Mouse (Mus musculus): ENCODE measurements around the gene Ddx18. TPM values are rescaled to one million over a fixed set of nuclear protein-coding genes. Genes with fewer than 3 reads are reported as not detected.

Ddx18 gene
- 41.3 and 48.4 TPM in 2 replicates for polyA plus RNA-seq (2014; fragmentation: Nextera tagmentation; extraction: Ambion mirVana)

- Histone ChIP-seq H3K27me3 (ENCODE audit: control insufficient read depth, insufficient read depth, low read length) (no peaks in the 10 kb centered on the region), H3K9ac (ENCODE audit: low read depth, low read length) (peak within 1 kb of the TSS; percentile 85), H3K27ac (ENCODE audit: low read depth, low read length) (no peak within 1 kb of the TSS), H3K4me3 (ENCODE audit: low read depth, low read length) (peak within 1 kb of the TSS; percentile 81), H3K36me3 (ENCODE audit: control insufficient read depth, insufficient read depth, low read length) (peaks cover 13% of the 10 kb centered on the region), H3K9me3 (replicated peaks; ENCODE audit: control insufficient read depth, low read length) (no peaks in the 10 kb centered on the region), H3K4me2 (peak within 1 kb of the TSS; percentile 83), H3K4me1 (ENCODE audit: control insufficient read depth, insufficient read depth, low read length) (0 out of 2 replicates have a peak, but pooled peaks cover 2% of the 10 kb centered on the region)
- peak; percentile 93 for ATAC-seq (replicated peaks; ENCODE audit: insufficient number of reproducible peaks, low FRiP score, low TSS enrichment)
- 7% methylated on average over 53 of the region's 53 CpGs for WGBS (ENCODE audit: insufficient replicate concordance)
These were observed at the start of gene Ddx18 for GRCm38 (mm10) chr1:121567521-121568489. Gene Ddx18 (minus strand): TSS chr1:121567989.

DNA sequence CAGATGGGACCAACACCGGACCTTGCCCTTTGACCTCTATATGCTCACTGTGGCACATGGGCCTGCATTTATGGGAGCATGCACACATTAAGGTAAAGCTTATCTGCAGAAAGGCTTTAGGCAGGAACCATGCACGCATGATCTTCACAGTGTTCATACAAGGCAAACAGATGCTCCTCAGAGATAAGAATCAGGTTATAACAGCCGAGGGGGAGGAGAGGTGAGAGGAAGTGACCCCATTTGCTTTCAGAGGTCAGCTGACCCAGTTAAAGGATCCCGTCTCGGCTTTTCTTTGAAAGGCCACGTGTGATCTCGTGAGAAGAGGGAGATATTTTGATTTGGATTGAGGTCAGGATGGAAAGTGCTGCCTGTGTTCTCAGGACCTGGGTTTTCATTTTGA lies 40.2 kb upstream of the Ddx18 start:
- ATAC-seq (replicated peaks; ENCODE audit: insufficient number of reproducible peaks, low FRiP score, low TSS enrichment), result no peak
- Histone ChIP-seq H3K9me3 (replicated peaks; ENCODE audit: control insufficient read depth, low read length) (no peaks in the 10 kb centered on the region), H3K4me3 (ENCODE audit: low read depth, low read length) (no peak overlapping the region), H3K9ac (ENCODE audit: low read depth, low read length) (no peak overlapping the region), H3K4me2 (no peak overlapping the region), H3K4me1 (ENCODE audit: control insufficient read depth, insufficient read depth, low read length) (no peaks in the 10 kb centered on the region), H3K27me3 (ENCODE audit: control insufficient read depth, insufficient read depth, low read length) (no peaks in the 10 kb centered on the region), H3K27ac (ENCODE audit: low read depth, low read length) (no peak overlapping the region), H3K36me3 (ENCODE audit: control insufficient read depth, insufficient read depth, low read length) (no peaks in the 10 kb centered on the region)
- WGBS (ENCODE audit: insufficient replicate concordance), result 63% methylated on average over 7 of the region's 7 CpGs

DNA sequence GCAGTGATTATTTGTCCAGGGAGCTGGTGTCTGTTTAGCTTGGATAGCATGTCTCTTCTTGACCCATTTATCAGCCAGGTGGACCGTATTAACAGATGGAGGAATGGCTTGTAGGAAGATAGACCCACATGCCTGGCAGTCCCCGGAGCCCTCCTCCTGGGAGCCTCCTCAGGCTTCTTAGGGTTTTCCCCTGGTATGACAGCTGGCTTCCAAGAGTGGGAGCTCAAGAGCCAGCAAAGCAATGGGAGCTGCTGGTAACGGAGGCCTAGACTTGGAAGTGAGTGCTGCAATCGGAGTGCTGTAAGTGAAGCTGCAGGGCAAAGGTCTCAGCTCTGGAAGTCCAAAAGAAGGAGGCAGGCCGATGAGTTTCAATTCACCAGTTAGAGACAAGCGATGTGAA lies 37.3 kb upstream of the Ddx18 start:
- no peak overlapping the region for H3K27ac ChIP-seq (ENCODE audit: low read depth, low read length)
- no peak overlapping the region for H3K9ac ChIP-seq (ENCODE audit: low read depth, low read length)
- no peaks in the 10 kb centered on the region for H3K27me3 ChIP-seq (ENCODE audit: control insufficient read depth, insufficient read depth, low read length)
- no peak for ATAC-seq (replicated peaks; ENCODE audit: insufficient number of reproducible peaks, low FRiP score, low TSS enrichment)
- H3K4me2 ChIP-seq, result no peak overlapping the region
- 54% methylated on average over 6 of the region's 6 CpGs for WGBS (ENCODE audit: insufficient replicate concordance)
- H3K9me3 ChIP-seq (replicated peaks; ENCODE audit: control insufficient read depth, low read length), result no peaks in the 10 kb centered on the region
- no peaks in the 10 kb centered on the region for H3K36me3 ChIP-seq (ENCODE audit: control insufficient read depth, insufficient read depth, low read length)
- no peaks in the 10 kb centered on the region for H3K4me1 ChIP-seq (ENCODE audit: control insufficient read depth, insufficient read depth, low read length)
- H3K4me3 ChIP-seq (ENCODE audit: low read depth, low read length), result no peak overlapping the region

DNA sequence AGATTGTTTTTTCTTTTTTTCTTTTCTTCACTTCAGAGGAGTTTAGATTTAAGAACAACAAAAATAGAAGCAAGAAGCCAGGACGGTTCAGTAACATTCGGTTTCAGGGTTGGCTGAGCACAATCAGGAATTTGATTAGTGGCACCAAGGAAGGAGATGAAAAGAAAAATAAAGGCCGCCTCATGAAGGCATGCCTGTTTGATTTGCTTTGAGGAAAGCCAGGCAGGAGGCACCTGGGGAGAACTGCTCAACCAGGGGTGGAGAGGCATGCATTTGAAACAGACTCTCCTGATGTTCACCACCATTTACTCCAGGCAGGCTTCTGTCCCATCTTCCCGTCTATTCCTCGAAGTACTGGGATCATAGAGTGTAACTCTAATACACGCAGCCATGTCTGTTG lies 34.1 kb upstream of the Ddx18 start:
- Histone ChIP-seq H3K9ac (ENCODE audit: low read depth, low read length) (no peak overlapping the region), H3K4me3 (ENCODE audit: low read depth, low read length) (no peak overlapping the region), H3K4me1 (ENCODE audit: control insufficient read depth, insufficient read depth, low read length) (no peaks in the 10 kb centered on the region), H3K9me3 (replicated peaks; ENCODE audit: control insufficient read depth, low read length) (no peaks in the 10 kb centered on the region), H3K27me3 (ENCODE audit: control insufficient read depth, insufficient read depth, low read length) (no peaks in the 10 kb centered on the region), H3K36me3 (ENCODE audit: control insufficient read depth, insufficient read depth, low read length) (no peaks in the 10 kb centered on the region), H3K4me2 (no peak overlapping the region), H3K27ac (ENCODE audit: low read depth, low read length) (no peak overlapping the region)
- 70% methylated on average over 6 of the region's 6 CpGs for WGBS (ENCODE audit: insufficient replicate concordance)
- ATAC-seq (replicated peaks; ENCODE audit: insufficient number of reproducible peaks, low FRiP score, low TSS enrichment), result no peak

DNA sequence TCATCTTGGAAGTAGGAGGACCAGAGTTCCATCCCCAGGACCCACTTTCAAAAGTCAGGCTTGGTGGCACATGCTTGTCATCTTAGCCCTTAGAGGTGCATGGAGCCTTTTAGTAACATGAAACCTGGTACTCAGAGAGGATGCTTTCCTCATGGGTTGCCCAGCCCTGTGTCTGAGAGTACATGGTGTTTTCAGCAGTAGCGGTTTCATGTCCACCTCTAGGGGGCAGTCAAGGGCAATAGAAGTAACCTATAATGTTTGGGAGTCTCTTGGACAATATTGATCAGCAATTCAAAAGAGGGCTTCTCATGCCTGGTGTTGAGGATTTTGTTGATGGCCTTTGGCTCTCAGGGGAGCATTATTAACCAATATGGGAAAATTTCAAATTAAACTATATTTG lies 33.3 kb upstream of the Ddx18 start:
- no peak overlapping the region for H3K4me3 ChIP-seq (ENCODE audit: low read depth, low read length)
- 30% methylated on average over 1 of the region's 1 CpGs for WGBS (ENCODE audit: insufficient replicate concordance)
- H3K27me3 ChIP-seq (ENCODE audit: control insufficient read depth, insufficient read depth, low read length), result no peaks in the 10 kb centered on the region
- H3K4me2 ChIP-seq, result no peak overlapping the region
- no peak for ATAC-seq (replicated peaks; ENCODE audit: insufficient number of reproducible peaks, low FRiP score, low TSS enrichment)
- H3K9me3 ChIP-seq (replicated peaks; ENCODE audit: control insufficient read depth, low read length), result no peaks in the 10 kb centered on the region
- H3K4me1 ChIP-seq (ENCODE audit: control insufficient read depth, insufficient read depth, low read length), result no peaks in the 10 kb centered on the region
- H3K36me3 ChIP-seq (ENCODE audit: control insufficient read depth, insufficient read depth, low read length), result no peaks in the 10 kb centered on the region
- no peak overlapping the region for H3K27ac ChIP-seq (ENCODE audit: low read depth, low read length)
- no peak overlapping the region for H3K9ac ChIP-seq (ENCODE audit: low read depth, low read length)

DNA sequence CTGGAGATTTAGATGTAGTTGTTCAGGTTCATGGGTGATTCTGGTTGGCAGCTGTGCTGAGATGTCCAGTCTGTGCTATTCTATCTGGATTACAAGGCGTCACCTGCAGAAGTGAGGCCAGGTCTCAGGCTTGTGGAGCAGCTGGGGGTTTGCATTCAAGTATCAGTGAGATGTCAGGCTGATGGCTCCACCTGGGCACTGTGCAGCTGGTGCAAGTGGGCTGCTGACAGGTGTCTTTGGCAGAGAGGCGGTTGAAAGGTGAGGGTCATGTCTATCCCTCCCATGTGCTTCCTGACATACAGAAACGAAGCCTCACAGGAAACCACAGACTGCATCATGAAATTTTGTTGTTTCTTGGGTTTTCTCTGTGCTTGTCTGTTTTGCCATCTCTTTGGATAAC lies 30.6 kb upstream of the Ddx18 start:
- WGBS (ENCODE audit: insufficient replicate concordance), result 61% methylated on average over 3 of the region's 3 CpGs
- no peak for ATAC-seq (replicated peaks; ENCODE audit: insufficient number of reproducible peaks, low FRiP score, low TSS enrichment)
- H3K9ac ChIP-seq (ENCODE audit: low read depth, low read length), result no peak overlapping the region
- H3K4me2 ChIP-seq, result no peak overlapping the region
- H3K4me1 ChIP-seq (ENCODE audit: control insufficient read depth, insufficient read depth, low read length), result no peaks in the 10 kb centered on the region
- no peak overlapping the region for H3K27ac ChIP-seq (ENCODE audit: low read depth, low read length)
- H3K27me3 ChIP-seq (ENCODE audit: control insufficient read depth, insufficient read depth, low read length), result no peaks in the 10 kb centered on the region
- no peaks in the 10 kb centered on the region for H3K36me3 ChIP-seq (ENCODE audit: control insufficient read depth, insufficient read depth, low read length)
- H3K9me3 ChIP-seq (replicated peaks; ENCODE audit: control insufficient read depth, low read length), result no peaks in the 10 kb centered on the region
- no peak overlapping the region for H3K4me3 ChIP-seq (ENCODE audit: low read depth, low read length)

- H3K27ac ChIP-seq (ENCODE audit: low read depth, low read length), result no peak overlapping the region
- no peak for ATAC-seq (replicated peaks; ENCODE audit: insufficient number of reproducible peaks, low FRiP score, low TSS enrichment)
- H3K27me3 ChIP-seq (ENCODE audit: control insufficient read depth, insufficient read depth, low read length), result no peaks in the 10 kb centered on the region
- no peak overlapping the region for H3K4me2 ChIP-seq
- H3K9ac ChIP-seq (ENCODE audit: low read depth, low read length), result no peak overlapping the region
- WGBS (ENCODE audit: insufficient replicate concordance), result 33% methylated on average over 4 of the region's 4 CpGs
- no peaks in the 10 kb centered on the region for H3K9me3 ChIP-seq (replicated peaks; ENCODE audit: control insufficient read depth, low read length)
- H3K36me3 ChIP-seq (ENCODE audit: control insufficient read depth, insufficient read depth, low read length), result no peaks in the 10 kb centered on the region
- no peak overlapping the region for H3K4me3 ChIP-seq (ENCODE audit: low read depth, low read length)
- H3K4me1 ChIP-seq (ENCODE audit: control insufficient read depth, insufficient read depth, low read length), result no peaks in the 10 kb centered on the region
These were observed 29.3 kb upstream of the Ddx18 start for GRCm38 (mm10) chr1:121596951-121597625.

GRCm38 (mm10) chr1:121584838-121585237 lies 17.0 kb upstream of the Ddx18 start:
- Histone ChIP-seq H3K4me1 (ENCODE audit: control insufficient read depth, insufficient read depth, low read length) (no peaks in the 10 kb centered on the region), H3K9ac (ENCODE audit: low read depth, low read length) (no peak overlapping the region), H3K27me3 (ENCODE audit: control insufficient read depth, insufficient read depth, low read length) (no peaks in the 10 kb centered on the region), H3K9me3 (replicated peaks; ENCODE audit: control insufficient read depth, low read length) (no peaks in the 10 kb centered on the region), H3K36me3 (ENCODE audit: control insufficient read depth, insufficient read depth, low read length) (no peaks in the 10 kb centered on the region), H3K4me3 (ENCODE audit: low read depth, low read length) (no peak overlapping the region), H3K4me2 (no peak overlapping the region), H3K27ac (ENCODE audit: low read depth, low read length) (no peak overlapping the region)
- no peak for ATAC-seq (replicated peaks; ENCODE audit: insufficient number of reproducible peaks, low FRiP score, low TSS enrichment)
- WGBS (ENCODE audit: insufficient replicate concordance), result 77% methylated on average over 6 of the region's 6 CpGs
